Mouse (Mus musculus) heart, postnatal 0 days (tissue): ENCODE measurements at regions not wholly inside any gene's neighbourhood (a gene's known extent, or its start where the extent isn't known, plus 50 kb on each side); places are given as distances from the start of the nearest gene placed in this dataset.

Source experiments
- CTCF ChIP-seq: IDR thresholded peaks from 2 replicates; pipeline ENCODE4 v1.5.1; 2016; ENCODE audit warnings: antibody characterized with exemption, control low read depth, low read depth
- EP300 ChIP-seq: IDR thresholded peaks from 2 replicates; pipeline ENCODE4 v1.6.1; 2016; ENCODE audit warnings: antibody characterized with exemption, low read depth

DNA sequence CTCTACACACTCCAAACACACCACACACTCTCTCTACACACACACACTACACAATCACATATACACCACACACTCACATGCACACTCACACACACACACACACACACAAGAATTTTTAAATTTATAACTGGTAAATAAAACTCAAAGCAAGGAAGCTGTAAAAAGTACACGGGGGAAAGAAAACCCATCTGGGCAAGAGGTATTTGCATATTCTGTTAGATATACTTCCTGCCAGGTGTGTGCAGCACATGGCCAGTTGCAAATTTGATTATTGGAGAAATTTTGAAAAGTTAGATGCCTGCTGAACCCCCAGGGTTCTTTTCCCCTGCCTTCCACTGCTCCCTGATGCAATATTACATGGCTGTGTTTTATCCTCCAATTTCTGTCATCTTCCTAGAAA lies 226.4 kb downstream of the Lpin1 start:
- no peak for TF ChIP-seq CTCF
- TF ChIP-seq EP300: no peak
